Mouse (Mus musculus): ENCODE results near the gene Fam205a1.

GRCm38 (mm10) chr4:42879829-42880676 is 26.4 kb upstream of the Fam205a1 start:
- TF ChIP-seq CTCF (conservative IDR thresholded peaks at IDR 0.05; ENCODE audit: insufficient read depth, insufficient read length, low read depth, low read length) (no peak), POLR2A (IDR thresholded peaks at IDR 0.05; ENCODE audit: low read depth, low read length) (no peak)

All from kidney, adult 2 months (tissue).